Mouse (Mus musculus): Measurements from ENCODE around the gene Efna3. TPM values are rescaled to one million over a fixed set of nuclear protein-coding genes. Genes with fewer than 3 reads are reported as not detected.

The Efna3 gene
- polyA plus RNA-seq, 1 experiment from 2014 or later, result 10.7 TPM

GRCm38 (mm10) chr3:89333053-89333452 is 10.3 kb upstream of the Efna3 start:
- H3K27ac ChIP-seq, result peak overlapping the region; percentile 41; the same call in 1 of the 2 replicates
- peaks cover 86% of the 10 kb centered on the region for H3K4me1 ChIP-seq (replicated peaks)
- peak overlapping the region; percentile 9; the same call in 1 of the 2 replicates for H3K4me3 ChIP-seq
- no peaks in the 10 kb centered on the region for H3K9me3 ChIP-seq
- no peak for DNase-seq (ENCODE audit: low spot score)
- peaks cover 29% of the 10 kb centered on the region; the same call in 1 of the 2 replicates for H3K27me3 ChIP-seq (ENCODE audit: insufficient read depth, poor library complexity, severe bottlenecking)
- peaks cover 30% of the 10 kb centered on the region for H3K36me3 ChIP-seq
- WGBS, result 79% methylated on average over 11 of the region's 11 CpGs

GRCm38 (mm10) chr3:89332476-89332875 is 9.7 kb upstream of the Efna3 start:
- Histone ChIP-seq H3K27me3 (ENCODE audit: insufficient read depth, poor library complexity, severe bottlenecking) (peaks cover 31% of the 10 kb centered on the region; the same call in 1 of the 2 replicates), H3K9me3 (no peaks in the 10 kb centered on the region), H3K36me3 (peaks cover 30% of the 10 kb centered on the region), H3K4me3 (0 out of 2 replicates have a peak overlapping the region, but pooled peaks have one; percentile 4), H3K27ac (peak overlapping the region; percentile 41), H3K4me1 (replicated peaks) (peaks cover 84% of the 10 kb centered on the region)
- DNase-seq (ENCODE audit: low spot score), result no peak
- 57% methylated on average over 12 of the region's 12 CpGs for WGBS

- Histone ChIP-seq H3K4me1 (replicated peaks) (peaks cover 84% of the 10 kb centered on the region), H3K27ac (peak overlapping the region; percentile 41)
- no peak for DNase-seq (ENCODE audit: low spot score)
These were observed 9.2 kb upstream of the Efna3 start for GRCm38 (mm10) chr3:89332013-89332412.

DNA sequence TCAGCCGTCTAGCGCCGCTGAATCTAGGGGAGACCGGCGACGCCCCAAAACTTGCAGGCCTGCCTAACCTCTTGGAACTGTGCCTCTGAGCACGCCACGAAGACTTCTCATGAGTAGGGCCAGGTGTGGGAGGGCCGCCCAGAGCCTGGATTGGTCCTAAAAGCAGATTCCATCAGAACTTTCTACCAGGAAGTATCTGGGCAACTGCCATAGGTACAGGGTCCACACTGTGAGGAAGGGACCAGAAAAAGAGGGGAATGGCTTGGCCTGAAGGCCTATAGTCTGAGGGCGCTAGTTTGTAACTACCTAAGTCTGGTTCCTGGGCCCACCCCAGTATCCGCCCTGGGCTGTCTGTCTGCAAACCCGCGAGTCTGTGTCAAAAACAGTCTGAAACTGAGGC is 8.8 kb upstream of the Efna3 start:
- peaks cover 30% of the 10 kb centered on the region for H3K36me3 ChIP-seq
- WGBS, result 71% methylated on average over 13 of the region's 13 CpGs
- peaks cover 35% of the 10 kb centered on the region; the same call in 1 of the 2 replicates for H3K27me3 ChIP-seq (ENCODE audit: insufficient read depth, poor library complexity, severe bottlenecking)
- H3K9me3 ChIP-seq, result no peaks in the 10 kb centered on the region
- H3K4me3 ChIP-seq, result no peak overlapping the region
- peak overlapping the region; percentile 56; the same call in 1 of the 2 replicates for H3K27ac ChIP-seq
- H3K4me1 ChIP-seq (replicated peaks), result peaks cover 81% of the 10 kb centered on the region
- no peak for DNase-seq (ENCODE audit: low spot score)

More at GRCm38 (mm10) chr3:89332013-89332412, 9.2 kb upstream of the Efna3 start:
- Histone ChIP-seq H3K36me3 (peaks cover 30% of the 10 kb centered on the region), H3K27me3 (ENCODE audit: insufficient read depth, poor library complexity, severe bottlenecking) (peaks cover 35% of the 10 kb centered on the region; the same call in 1 of the 2 replicates), H3K9me3 (no peaks in the 10 kb centered on the region), H3K4me3 (no peak overlapping the region)
- 51% methylated on average over 10 of the region's 10 CpGs for WGBS

DNA sequence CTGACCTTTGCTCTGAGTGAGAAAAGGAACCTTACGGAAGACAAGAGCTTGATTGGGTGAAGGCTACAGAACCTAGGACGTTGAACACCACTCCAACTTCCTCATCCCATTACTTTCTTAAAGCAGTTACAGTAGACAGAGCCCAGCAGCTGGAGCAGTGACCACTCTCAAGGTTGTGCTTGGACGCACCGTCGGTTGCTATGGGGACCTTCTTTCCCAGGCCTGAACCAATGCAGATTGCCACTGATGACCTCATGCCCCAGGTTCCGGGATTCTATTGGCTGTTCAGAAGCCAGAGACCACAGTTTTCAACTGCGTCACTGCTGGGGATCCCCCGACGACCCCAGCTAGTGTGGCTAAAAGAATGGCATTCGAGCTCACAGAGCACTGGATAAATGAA is 8.2 kb upstream of the Efna3 start:
- Histone ChIP-seq H3K36me3 (peaks cover 30% of the 10 kb centered on the region), H3K27me3 (ENCODE audit: insufficient read depth, poor library complexity, severe bottlenecking) (peaks cover 35% of the 10 kb centered on the region; the same call in 1 of the 2 replicates), H3K9me3 (no peaks in the 10 kb centered on the region), H3K4me1 (replicated peaks) (peaks cover 75% of the 10 kb centered on the region), H3K27ac (peak overlapping the region; percentile 56; the same call in 1 of the 2 replicates), H3K4me3 (no peak overlapping the region)
- peak; percentile 56 for DNase-seq (ENCODE audit: low spot score)
- WGBS, result 19% methylated on average over 10 of the region's 10 CpGs

- Histone ChIP-seq H3K27me3 (ENCODE audit: insufficient read depth, poor library complexity, severe bottlenecking) (peaks cover 35% of the 10 kb centered on the region; the same call in 1 of the 2 replicates), H3K4me3 (no peak overlapping the region), H3K36me3 (peaks cover 30% of the 10 kb centered on the region), H3K4me1 (replicated peaks) (peaks cover 70% of the 10 kb centered on the region), H3K27ac (peak overlapping the region; percentile 2; the same call in 1 of the 2 replicates), H3K9me3 (no peaks in the 10 kb centered on the region)
- WGBS, result 55% methylated on average over 3 of the region's 3 CpGs
- DNase-seq (ENCODE audit: low spot score), result no peak
These were observed 7.6 kb upstream of the Efna3 start for GRCm38 (mm10) chr3:89330346-89330745.

DNA sequence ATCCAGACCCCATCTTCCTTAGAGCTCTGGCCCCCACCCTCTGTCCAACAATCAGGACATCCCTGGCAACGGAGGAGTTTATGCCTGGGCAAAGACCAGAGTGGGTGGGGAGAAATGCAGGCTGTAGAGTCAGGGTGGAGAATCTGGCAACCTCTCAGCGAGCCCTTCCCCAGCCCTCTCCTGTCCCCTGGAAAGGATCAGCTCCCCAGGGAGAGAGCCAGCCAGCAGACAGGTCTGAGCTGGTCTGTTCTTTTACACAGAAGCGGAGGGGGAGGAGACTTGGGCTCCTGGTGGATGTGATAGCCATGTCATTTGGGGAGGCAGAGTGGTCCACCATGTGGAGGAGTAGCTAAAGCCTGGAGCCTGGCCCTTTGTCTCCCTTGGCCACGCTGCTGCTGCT is 5.9 kb upstream of the Efna3 start:
- Histone ChIP-seq H3K27ac (peak overlapping the region; percentile 50), H3K4me1 (replicated peaks) (peaks cover 56% of the 10 kb centered on the region), H3K36me3 (peaks cover 13% of the 10 kb centered on the region), H3K27me3 (ENCODE audit: insufficient read depth, poor library complexity, severe bottlenecking) (peaks cover 36% of the 10 kb centered on the region), H3K9me3 (no peaks in the 10 kb centered on the region), H3K4me3 (no peak overlapping the region)
- DNase-seq (ENCODE audit: low spot score), result no peak
- 11% methylated on average over 4 of the region's 4 CpGs for WGBS

GRCm38 (mm10) chr3:89327371-89327870 is 4.7 kb upstream of the Efna3 start:
- Histone ChIP-seq H3K4me3 (no peak overlapping the region), H3K9me3 (no peaks in the 10 kb centered on the region), H3K27ac (peak overlapping the region; percentile 10; the same call in 1 of the 2 replicates), H3K4me1 (replicated peaks) (peaks cover 56% of the 10 kb centered on the region), H3K36me3 (peaks cover 1% of the 10 kb centered on the region; the same call in 1 of the 2 replicates), H3K27me3 (ENCODE audit: insufficient read depth, poor library complexity, severe bottlenecking) (peaks cover 40% of the 10 kb centered on the region)
- 58% methylated on average over 9 of the region's 9 CpGs for WGBS
- DNase-seq (ENCODE audit: low spot score), result no peak

GRCm38 (mm10) chr3:89325882-89326281 is 3.1 kb upstream of the Efna3 start:
- Histone ChIP-seq H3K27ac (no peak overlapping the region), H3K36me3 (no peaks in the 10 kb centered on the region), H3K9me3 (no peaks in the 10 kb centered on the region), H3K4me1 (replicated peaks) (peaks cover 56% of the 10 kb centered on the region), H3K27me3 (ENCODE audit: insufficient read depth, poor library complexity, severe bottlenecking) (peaks cover 56% of the 10 kb centered on the region), H3K4me3 (no peak overlapping the region)
- DNase-seq (ENCODE audit: low spot score), result no peak
- 90% methylated on average over 8 of the region's 8 CpGs for WGBS

DNA sequence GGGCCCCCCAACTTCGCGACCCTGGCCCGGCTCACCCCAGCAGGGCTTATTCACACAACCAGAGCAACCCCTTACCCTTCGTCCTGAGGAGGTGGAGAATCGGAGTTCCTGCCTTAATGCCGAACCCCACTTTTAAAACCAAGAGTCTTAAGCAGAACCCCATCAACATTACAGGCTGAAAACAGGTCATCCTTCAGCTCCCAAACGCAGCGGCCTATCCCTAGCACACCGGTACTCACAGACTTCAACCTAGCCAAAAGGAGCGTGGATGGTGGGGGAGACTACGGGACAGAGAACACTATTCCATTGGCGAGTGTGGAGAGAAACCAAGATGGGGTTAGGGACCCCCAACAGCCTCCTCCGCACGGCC is 649 bp downstream of the Efna3 start:
- DNase-seq (ENCODE audit: low spot score), result no peak
- peak overlapping the region; percentile 87 for H3K27ac ChIP-seq
- WGBS, result 1% methylated on average over 14 of the region's 14 CpGs
- H3K36me3 ChIP-seq, result no peaks in the 10 kb centered on the region
- H3K4me1 ChIP-seq (replicated peaks), result peaks cover 66% of the 10 kb centered on the region
- H3K27me3 ChIP-seq (ENCODE audit: insufficient read depth, poor library complexity, severe bottlenecking), result peaks cover 77% of the 10 kb centered on the region
- H3K9me3 ChIP-seq, result no peaks in the 10 kb centered on the region
- peak overlapping the region; percentile 71 for H3K4me3 ChIP-seq

- DNase-seq (ENCODE audit: low spot score), result peak; percentile 49
- H3K4me3 ChIP-seq, result peak overlapping the region; percentile 71
- H3K4me1 ChIP-seq (replicated peaks), result peaks cover 70% of the 10 kb centered on the region
- under 1% methylated on average over 66 of the region's 66 CpGs for WGBS
- H3K27me3 ChIP-seq (ENCODE audit: insufficient read depth, poor library complexity, severe bottlenecking), result peaks cover 84% of the 10 kb centered on the region
- H3K9me3 ChIP-seq, result no peaks in the 10 kb centered on the region
- H3K27ac ChIP-seq, result peak overlapping the region; percentile 87
- H3K36me3 ChIP-seq, result no peaks in the 10 kb centered on the region
These were observed 1.3 kb downstream of the Efna3 start for GRCm38 (mm10) chr3:89321183-89322130.

GRCm38 (mm10) chr3:89320581-89321182 is 2.1 kb downstream of the Efna3 start:
- H3K27ac ChIP-seq, result peak overlapping the region; percentile 87
- H3K9me3 ChIP-seq, result no peaks in the 10 kb centered on the region
- peaks cover 92% of the 10 kb centered on the region for H3K27me3 ChIP-seq (ENCODE audit: insufficient read depth, poor library complexity, severe bottlenecking)
- DNase-seq (ENCODE audit: low spot score), result peak; percentile 78
- peak overlapping the region; percentile 71 for H3K4me3 ChIP-seq
- no peaks in the 10 kb centered on the region for H3K36me3 ChIP-seq
- under 1% methylated on average over 41 of the region's 41 CpGs for WGBS
- peaks cover 78% of the 10 kb centered on the region for H3K4me1 ChIP-seq (replicated peaks)
